Mouse (Mus musculus): Measurements from ENCODE around the gene Egfl8. TPM values are rescaled to one million over a fixed set of nuclear protein-coding genes. Genes with fewer than 3 reads are reported as not detected.
A peak's percentile ranks its signal among the peaks of the same experiment; 100 is the strongest.

Egfl8 gene
- polyA plus RNA-seq, 1 experiment from 2014 or later, result 12.3 TPM

- Histone ChIP-seq H3K27ac (replicated peaks; ENCODE audit: low read depth, low read length) (peak overlapping the region; percentile 97), H3K9me3 (ENCODE audit: control insufficient read depth, low read length) (no peaks in the 10 kb centered on the region), H3K9ac (ENCODE audit: low read depth, low read length) (peak overlapping the region; percentile 96), H3K36me3 (ENCODE audit: control insufficient read depth, insufficient read depth, low read length) (no peaks in the 10 kb centered on the region), H3K4me2 (ENCODE audit: low read depth, low read length) (peak overlapping the region; percentile 99), H3K4me1 (ENCODE audit: control insufficient read depth, insufficient read depth, low read length) (peaks cover 42% of the 10 kb centered on the region), H3K27me3 (replicated peaks; ENCODE audit: control insufficient read depth, insufficient read depth, low read length) (no peaks in the 10 kb centered on the region), H3K4me3 (ENCODE audit: low read depth, low read length) (peak overlapping the region; percentile 80)
- 4% methylated on average over 19 of the region's 19 CpGs for WGBS
- DNase-seq (ENCODE audit: low spot score) (no peak), ATAC-seq (ENCODE audit: low read depth) (no peak)
Observed at GRCm38 (mm10) chr17:34587814-34588213, 28.0 kb downstream of the Egfl8 start.

- H3K27ac ChIP-seq (replicated peaks; ENCODE audit: low read depth, low read length), result peak overlapping the region; percentile 97
- no peaks in the 10 kb centered on the region for H3K27me3 ChIP-seq (replicated peaks; ENCODE audit: control insufficient read depth, insufficient read depth, low read length)
- WGBS, result 0% methylated on average over 1 of the region's 50 CpGs
- H3K4me3 ChIP-seq (ENCODE audit: low read depth, low read length), result peak overlapping the region; percentile 80
- H3K36me3 ChIP-seq (ENCODE audit: control insufficient read depth, insufficient read depth, low read length), result no peaks in the 10 kb centered on the region
- ATAC-seq (ENCODE audit: low read depth) (peak; percentile 90), DNase-seq (ENCODE audit: low spot score) (peak; percentile 97)
- H3K4me1 ChIP-seq (ENCODE audit: control insufficient read depth, insufficient read depth, low read length), result peaks cover 42% of the 10 kb centered on the region
- H3K9ac ChIP-seq (ENCODE audit: low read depth, low read length), result peak overlapping the region; percentile 96
- no peaks in the 10 kb centered on the region for H3K9me3 ChIP-seq (ENCODE audit: control insufficient read depth, low read length)
- peak overlapping the region; percentile 99 for H3K4me2 ChIP-seq (ENCODE audit: low read depth, low read length)
Observed at GRCm38 (mm10) chr17:34587423-34587811, 28.4 kb downstream of the Egfl8 start.

GRCm38 (mm10) chr17:34586796-34587422 lies 28.9 kb downstream of the Egfl8 start:
- DNase-seq (ENCODE audit: low spot score), result peak; percentile 97
- Histone ChIP-seq H3K4me1 (ENCODE audit: control insufficient read depth, insufficient read depth, low read length) (peaks cover 42% of the 10 kb centered on the region), H3K4me3 (ENCODE audit: low read depth, low read length) (peak overlapping the region; percentile 80), H3K36me3 (ENCODE audit: control insufficient read depth, insufficient read depth, low read length) (no peaks in the 10 kb centered on the region), H3K9ac (ENCODE audit: low read depth, low read length) (peak overlapping the region; percentile 96), H3K27ac (replicated peaks; ENCODE audit: low read depth, low read length) (peak overlapping the region; percentile 97), H3K4me2 (ENCODE audit: low read depth, low read length) (peak overlapping the region; percentile 99), H3K27me3 (replicated peaks; ENCODE audit: control insufficient read depth, insufficient read depth, low read length) (no peaks in the 10 kb centered on the region), H3K9me3 (ENCODE audit: control insufficient read depth, low read length) (no peaks in the 10 kb centered on the region)
- WGBS, result under 1% methylated on average over 24 of the region's 38 CpGs
- peak; percentile 82 for ATAC-seq (ENCODE audit: low read depth)

GRCm38 (mm10) chr17:34585877-34586771 lies 29.6 kb downstream of the Egfl8 start:
- peak overlapping the region; percentile 99 for H3K4me2 ChIP-seq (ENCODE audit: low read depth, low read length)
- H3K9me3 ChIP-seq (ENCODE audit: control insufficient read depth, low read length), result no peaks in the 10 kb centered on the region
- WGBS, result 27% methylated on average over 32 of the region's 32 CpGs
- DNase-seq (ENCODE audit: low spot score) (no peak), ATAC-seq (ENCODE audit: low read depth) (no peak)
- H3K4me1 ChIP-seq (ENCODE audit: control insufficient read depth, insufficient read depth, low read length), result peaks cover 37% of the 10 kb centered on the region
- H3K27ac ChIP-seq (replicated peaks; ENCODE audit: low read depth, low read length), result peak overlapping the region; percentile 97
- no peaks in the 10 kb centered on the region for H3K36me3 ChIP-seq (ENCODE audit: control insufficient read depth, insufficient read depth, low read length)
- peak overlapping the region; percentile 80 for H3K4me3 ChIP-seq (ENCODE audit: low read depth, low read length)
- H3K9ac ChIP-seq (ENCODE audit: low read depth, low read length), result peak overlapping the region; percentile 96
- no peaks in the 10 kb centered on the region for H3K27me3 ChIP-seq (replicated peaks; ENCODE audit: control insufficient read depth, insufficient read depth, low read length)

- H3K27ac ChIP-seq (replicated peaks; ENCODE audit: low read depth, low read length), result no peak overlapping the region
- H3K4me1 ChIP-seq (ENCODE audit: control insufficient read depth, insufficient read depth, low read length), result peaks cover 28% of the 10 kb centered on the region
- no peak overlapping the region for H3K4me3 ChIP-seq (ENCODE audit: low read depth, low read length)
- no peak overlapping the region for H3K9ac ChIP-seq (ENCODE audit: low read depth, low read length)
- no peak for DNase-seq (ENCODE audit: low spot score)
- no peaks in the 10 kb centered on the region for H3K36me3 ChIP-seq (ENCODE audit: control insufficient read depth, insufficient read depth, low read length)
- WGBS, result 91% methylated on average over 5 of the region's 8 CpGs
- ATAC-seq (ENCODE audit: low read depth), result no peak
- H3K4me2 ChIP-seq (ENCODE audit: low read depth, low read length), result no peak overlapping the region
- no peaks in the 10 kb centered on the region for H3K9me3 ChIP-seq (ENCODE audit: control insufficient read depth, low read length)
- no peaks in the 10 kb centered on the region for H3K27me3 ChIP-seq (replicated peaks; ENCODE audit: control insufficient read depth, insufficient read depth, low read length)
Observed at GRCm38 (mm10) chr17:34585121-34585520, 30.6 kb downstream of the Egfl8 start.

GRCm38 (mm10) chr17:34583819-34584218 lies 32.0 kb downstream of the Egfl8 start:
- DNase-seq (ENCODE audit: low spot score) (no peak), ATAC-seq (ENCODE audit: low read depth) (no peak)
- Histone ChIP-seq H3K4me3 (ENCODE audit: low read depth, low read length) (no peak overlapping the region), H3K9ac (ENCODE audit: low read depth, low read length) (no peak overlapping the region), H3K4me1 (ENCODE audit: control insufficient read depth, insufficient read depth, low read length) (peaks cover 18% of the 10 kb centered on the region), H3K36me3 (ENCODE audit: control insufficient read depth, insufficient read depth, low read length) (no peaks in the 10 kb centered on the region), H3K27ac (replicated peaks; ENCODE audit: low read depth, low read length) (no peak overlapping the region), H3K27me3 (replicated peaks; ENCODE audit: control insufficient read depth, insufficient read depth, low read length) (no peaks in the 10 kb centered on the region), H3K9me3 (ENCODE audit: control insufficient read depth, low read length) (no peaks in the 10 kb centered on the region), H3K4me2 (ENCODE audit: low read depth, low read length) (no peak overlapping the region)
- 83% methylated on average over 8 of the region's 8 CpGs for WGBS

GRCm38 (mm10) chr17:34583397-34583796 lies 32.4 kb downstream of the Egfl8 start:
- DNase-seq (ENCODE audit: low spot score) (no peak), ATAC-seq (ENCODE audit: low read depth) (no peak)
- H3K27ac ChIP-seq (replicated peaks; ENCODE audit: low read depth, low read length), result no peak overlapping the region
- peaks cover 14% of the 10 kb centered on the region for H3K4me1 ChIP-seq (ENCODE audit: control insufficient read depth, insufficient read depth, low read length)
- H3K36me3 ChIP-seq (ENCODE audit: control insufficient read depth, insufficient read depth, low read length), result no peaks in the 10 kb centered on the region
- no peak overlapping the region for H3K4me2 ChIP-seq (ENCODE audit: low read depth, low read length)
- no peak overlapping the region for H3K9ac ChIP-seq (ENCODE audit: low read depth, low read length)
- no peaks in the 10 kb centered on the region for H3K27me3 ChIP-seq (replicated peaks; ENCODE audit: control insufficient read depth, insufficient read depth, low read length)
- H3K4me3 ChIP-seq (ENCODE audit: low read depth, low read length), result no peak overlapping the region
- no peaks in the 10 kb centered on the region for H3K9me3 ChIP-seq (ENCODE audit: control insufficient read depth, low read length)
- WGBS, result 66% methylated on average over 7 of the region's 7 CpGs

- Histone ChIP-seq H3K36me3 (ENCODE audit: control insufficient read depth, insufficient read depth, low read length) (no peaks in the 10 kb centered on the region), H3K27me3 (replicated peaks; ENCODE audit: control insufficient read depth, insufficient read depth, low read length) (no peaks in the 10 kb centered on the region), H3K27ac (replicated peaks; ENCODE audit: low read depth, low read length) (no peak overlapping the region), H3K4me3 (ENCODE audit: low read depth, low read length) (no peak overlapping the region), H3K4me2 (ENCODE audit: low read depth, low read length) (no peak overlapping the region), H3K4me1 (ENCODE audit: control insufficient read depth, insufficient read depth, low read length) (peaks cover 9% of the 10 kb centered on the region), H3K9ac (ENCODE audit: low read depth, low read length) (no peak overlapping the region), H3K9me3 (ENCODE audit: control insufficient read depth, low read length) (no peaks in the 10 kb centered on the region)
- 80% methylated on average over 11 of the region's 12 CpGs for WGBS
- ATAC-seq (ENCODE audit: low read depth), result no peak
- DNase-seq (ENCODE audit: low spot score), result no peak
Observed at GRCm38 (mm10) chr17:34582528-34582927, 33.2 kb downstream of the Egfl8 start.
